Mouse (Mus musculus) lung, embryonic 15.5 days (tissue): Measurements from ENCODE around the gene Carmil3. TPM values are rescaled to one million over a fixed set of nuclear protein-coding genes. Genes with fewer than 3 reads are reported as not detected.
A peak's percentile ranks its signal among the peaks of the same experiment; 100 is the strongest.

Experiments
- ATAC-seq: fragments of 200-750 bp; cut with Nextera tagmentation; 2 replicates; pipeline ENCODE4 v1.8.0; 2017; ENCODE audit warnings: moderate number of reproducible peaks, borderline replicate concordance; ENCODE audit not compliant: low FRiP score, low TSS enrichment; ENCODE audit errors: extremely low read depth
- H3K27ac ChIP-seq: fragments of 300-500 bp; sonication (generic); 2 replicates; pipeline ENCODE4 v1.5.1; 2015; ENCODE audit warnings: moderate library complexity, mild to moderate bottlenecking, inconsistent platforms
- H3K27me3 ChIP-seq: fragments of 300-500 bp; sonication (generic); 2 replicates; pipeline ENCODE4 v1.6.1; 2015; ENCODE audit warnings: inconsistent platforms
- H3K36me3 ChIP-seq: fragments of 300-500 bp; sonication (generic); 2 replicates; pipeline ENCODE4 v1.6.1; 2015; ENCODE audit warnings: inconsistent platforms
- H3K4me1 ChIP-seq: fragments of 300-500 bp; sonication (generic); 2 replicates; pipeline ENCODE4 v1.6.1; 2015; ENCODE audit warnings: inconsistent platforms
- H3K4me2 ChIP-seq: fragments of 300-500 bp; sonication (generic); 2 replicates; pipeline ENCODE4 v1.6.1; 2015; ENCODE audit warnings: inconsistent platforms, mild to moderate bottlenecking, moderate library complexity
- H3K4me3 ChIP-seq: fragments of 300-500 bp; sonication (generic); 2 replicates; pipeline ENCODE4 v1.5.1; 2015; ENCODE audit warnings: mild to moderate bottlenecking, inconsistent platforms
- H3K9ac ChIP-seq: fragments of 300-500 bp; sonication (generic); 2 replicates; pipeline ENCODE4 v1.6.1; 2015; ENCODE audit warnings: inconsistent platforms
- H3K9me3 ChIP-seq: fragments of 300-500 bp; sonication (generic); 2 replicates; pipeline ENCODE4 v1.6.1; 2016; ENCODE audit warnings: inconsistent platforms
- WGBS: fragments of 180-500 bp; shearing (Covaris S2); methylation state at CpG from one replicate; pipeline ENCODE4 v1.1.7; 2015; 5-methylcytosine and 5-hydroxymethylcytosine counted together
- polyA plus RNA-seq: library from polyadenylated mRNA; unstranded; fragments of >200 nt; fragmentation: Nextera tagmentation; extraction: Ambion mirVana; gene quantifications from 2 replicates; pipeline ENCODE4 v1.2.1, GENCODE M21; 2015

Gene Carmil3
- polyA plus RNA-seq, 1 experiment from 2014 or later = 1.3 TPM

- peak overlapping the region; percentile 35 for H3K9ac ChIP-seq
- ATAC-seq = peak; percentile 32; the same call in 1 of the 2 replicates
- peaks cover 52% of the 10 kb centered on the region for H3K27me3 ChIP-seq
- H3K36me3 ChIP-seq = no peaks in the 10 kb centered on the region
- no peak overlapping the region for H3K27ac ChIP-seq
- H3K4me3 ChIP-seq = peak overlapping the region; percentile 41
- H3K4me2 ChIP-seq = peak overlapping the region; percentile 93
- peaks cover 9% of the 10 kb centered on the region for H3K4me1 ChIP-seq
- no peaks in the 10 kb centered on the region for H3K9me3 ChIP-seq
- WGBS = under 1% methylated on average over 61 of the region's 61 CpGs
Observed at GRCm38 (mm10) chr14:55520451-55521361, 30.3 kb downstream of the Carmil3 start.

- Histone ChIP-seq H3K4me2 (no peak overlapping the region), H3K9me3 (no peaks in the 10 kb centered on the region), H3K36me3 (no peaks in the 10 kb centered on the region), H3K27ac (no peak overlapping the region), H3K4me1 (peaks cover 9% of the 10 kb centered on the region), H3K4me3 (no peak overlapping the region), H3K27me3 (peaks cover 46% of the 10 kb centered on the region), H3K9ac (no peak overlapping the region)
- WGBS = 28% methylated on average over 4 of the region's 4 CpGs
- ATAC-seq = no peak
Observed at GRCm38 (mm10) chr14:55524062-55524461, 33.6 kb downstream of the Carmil3 start.

- peaks cover 9% of the 10 kb centered on the region for H3K4me1 ChIP-seq
- H3K4me3 ChIP-seq = no peak within 1 kb of the TSS
- no peak within 1 kb of the TSS for H3K9ac ChIP-seq
- H3K27ac ChIP-seq = no peak within 1 kb of the TSS
- no peak within 1 kb of the TSS for H3K4me2 ChIP-seq
- no peak for ATAC-seq
- no peaks in the 10 kb centered on the region for H3K36me3 ChIP-seq
- H3K9me3 ChIP-seq = no peaks in the 10 kb centered on the region
- 8% methylated on average over 8 of the region's 8 CpGs for whole genome bisulfite sequencing
- peaks cover 44% of the 10 kb centered on the region for H3K27me3 ChIP-seq
Observed at GRCm38 (mm10) chr14:55524785-55525184, 34.3 kb downstream of the Carmil3 start, which contains the start of gene Nrl. TSS of gene Nrl (minus strand) at chr14:55524981.

- no peaks in the 10 kb centered on the region for H3K4me1 ChIP-seq
- no peak for ATAC-seq
- H3K27me3 ChIP-seq = peaks cover 29% of the 10 kb centered on the region
- no peak overlapping the region for H3K9ac ChIP-seq
- H3K36me3 ChIP-seq = no peaks in the 10 kb centered on the region
- WGBS = 67% methylated on average over 2 of the region's 2 CpGs
- H3K9me3 ChIP-seq = no peaks in the 10 kb centered on the region
- H3K4me3 ChIP-seq = no peak overlapping the region
- H3K27ac ChIP-seq = no peak overlapping the region
- H3K4me2 ChIP-seq = no peak overlapping the region
Observed at GRCm38 (mm10) chr14:55526674-55527073, 36.2 kb downstream of the Carmil3 start.

- WGBS = 21% methylated on average over 3 of the region's 3 CpGs
- Histone ChIP-seq H3K9ac (no peak overlapping the region), H3K27ac (no peak overlapping the region), H3K4me2 (no peak overlapping the region), H3K36me3 (no peaks in the 10 kb centered on the region), H3K9me3 (no peaks in the 10 kb centered on the region), H3K27me3 (peaks cover 18% of the 10 kb centered on the region; the same call in 1 of the 2 replicates), H3K4me1 (no peaks in the 10 kb centered on the region), H3K4me3 (no peak overlapping the region)
- no peak for ATAC-seq
Observed at GRCm38 (mm10) chr14:55527940-55528339, 37.5 kb downstream of the Carmil3 start.

- Histone ChIP-seq H3K4me2 (no peak overlapping the region), H3K36me3 (no peaks in the 10 kb centered on the region), H3K9ac (no peak overlapping the region), H3K4me1 (peaks cover 10% of the 10 kb centered on the region), H3K27ac (no peak overlapping the region), H3K27me3 (no peaks in the 10 kb centered on the region), H3K4me3 (no peak overlapping the region), H3K9me3 (no peaks in the 10 kb centered on the region)
- WGBS = 46% methylated on average over 6 of the region's 6 CpGs
- no peak for ATAC-seq
Observed at GRCm38 (mm10) chr14:55536116-55536745, 45.8 kb downstream of the Carmil3 start.

- peak within 1 kb of the TSS; percentile 80 for H3K4me2 ChIP-seq
- H3K27me3 ChIP-seq = no peaks in the 10 kb centered on the region
- no peaks in the 10 kb centered on the region for H3K9me3 ChIP-seq
- peak within 1 kb of the TSS; percentile 62 for H3K9ac ChIP-seq
- peak within 1 kb of the TSS; percentile 97 for H3K27ac ChIP-seq
- H3K36me3 ChIP-seq = peaks cover 28% of the 10 kb centered on the region
- ATAC-seq = peak; percentile 96
- 0% methylated on average over 31 of the region's 32 CpGs for WGBS
- H3K4me1 ChIP-seq = peaks cover 22% of the 10 kb centered on the region
- H3K4me3 ChIP-seq = peak within 1 kb of the TSS; percentile 73
Observed at GRCm38 (mm10) chr14:55540067-55540786, 49.8 kb downstream of the Carmil3 start, which contains the start of gene Pck2. TSS of gene Pck2 (plus strand) at chr14:55540266.

- peaks cover 22% of the 10 kb centered on the region for H3K4me1 ChIP-seq
- H3K4me3 ChIP-seq = peak overlapping the region; percentile 73
- 1% methylated on average over 10 of the region's 10 CpGs for WGBS
- H3K27ac ChIP-seq = peak overlapping the region; percentile 97
- H3K9me3 ChIP-seq = no peaks in the 10 kb centered on the region
- peaks cover 33% of the 10 kb centered on the region for H3K36me3 ChIP-seq
- no peaks in the 10 kb centered on the region for H3K27me3 ChIP-seq
- H3K9ac ChIP-seq = peak overlapping the region; percentile 62
- peak overlapping the region; percentile 80 for H3K4me2 ChIP-seq
- peak; percentile 76 for ATAC-seq
Observed at GRCm38 (mm10) chr14:55540787-55541321, 50.4 kb downstream of the Carmil3 start.

- Histone ChIP-seq H3K27ac (no peak overlapping the region), H3K36me3 (peaks cover 45% of the 10 kb centered on the region), H3K9me3 (no peaks in the 10 kb centered on the region), H3K27me3 (no peaks in the 10 kb centered on the region), H3K9ac (no peak overlapping the region), H3K4me2 (no peak overlapping the region), H3K4me3 (no peak overlapping the region), H3K4me1 (peaks cover 22% of the 10 kb centered on the region)
- WGBS = 96% methylated on average over 12 of the region's 12 CpGs
- ATAC-seq = no peak
Observed at GRCm38 (mm10) chr14:55542268-55542667, 51.8 kb downstream of the Carmil3 start.

GRCm38 (mm10) chr14:55544334-55544733, 53.9 kb downstream of the Carmil3 start:
- Histone ChIP-seq H3K27ac (no peak overlapping the region), H3K36me3 (peaks cover 66% of the 10 kb centered on the region), H3K9ac (no peak overlapping the region), H3K4me1 (peaks cover 22% of the 10 kb centered on the region), H3K9me3 (no peaks in the 10 kb centered on the region), H3K27me3 (no peaks in the 10 kb centered on the region), H3K4me2 (no peak overlapping the region), H3K4me3 (no peak overlapping the region)
- no peak for ATAC-seq
- 62% methylated on average over 9 of the region's 9 CpGs for WGBS

- Histone ChIP-seq H3K27ac (no peak overlapping the region), H3K4me2 (no peak overlapping the region), H3K4me3 (no peak overlapping the region), H3K36me3 (peaks cover 48% of the 10 kb centered on the region), H3K9me3 (no peaks in the 10 kb centered on the region), H3K27me3 (no peaks in the 10 kb centered on the region), H3K9ac (no peak overlapping the region), H3K4me1 (no peaks in the 10 kb centered on the region)
- 88% methylated on average over 6 of the region's 6 CpGs for WGBS
- ATAC-seq = no peak
Observed at GRCm38 (mm10) chr14:55550191-55550590, 59.7 kb downstream of the Carmil3 start.
